Mouse (Mus musculus) right cerebral cortex, postnatal 36 days (tissue): ENCODE results near the gene Dpf2.

Experiments used
- DNase-seq, 2 experiments: peaks; one replicate each; pipeline ENCODE4 v3.0.0; 2022; ENCODE audit warnings: low spot score in 2 of 2, mixed read lengths in 1 of 2

The Dpf2 gene

GRCm38 (mm10) chr19:5864710-5865398 lies 48.0 kb downstream of the Dpf2 start:
- no peak for DNase-seq

GRCm38 (mm10) chr19:5863776-5864175 lies 49.0 kb downstream of the Dpf2 start:
- no peak for DNase-seq

GRCm38 (mm10) chr19:5862335-5863085 lies 50.3 kb downstream of the Dpf2 start:
- DNase-seq: no peak

- no peak for DNase-seq
These were observed 56.2 kb downstream of the Dpf2 start for GRCm38 (mm10) chr19:5856604-5857003.

GRCm38 (mm10) chr19:5852035-5852722 lies 60.6 kb downstream of the Dpf2 start:
- DNase-seq: no peak

GRCm38 (mm10) chr19:5851481-5851971 lies 61.3 kb downstream of the Dpf2 start:
- no peak for DNase-seq

GRCm38 (mm10) chr19:5850860-5851259 lies 62.0 kb downstream of the Dpf2 start:
- DNase-seq: no peak

- DNase-seq: peak; percentile 89
These were observed 62.8 kb downstream of the Dpf2 start for GRCm38 (mm10) chr19:5849843-5850527.

- no peak for DNase-seq
These were observed 63.8 kb downstream of the Dpf2 start for GRCm38 (mm10) chr19:5848826-5849672.

- peak in 1 of 2 experiments; percentile 65 for DNase-seq
These were observed 64.6 kb downstream of the Dpf2 start for GRCm38 (mm10) chr19:5848032-5848825.

- no peak for DNase-seq
These were observed 65.5 kb downstream of the Dpf2 start for GRCm38 (mm10) chr19:5847306-5847796.

- DNase-seq: peak; percentile 92 to 93
These were observed 66.1 kb downstream of the Dpf2 start for GRCm38 (mm10) chr19:5846557-5847305.
